Mouse (Mus musculus): ENCODE data around the gene Gm4491. TPM values are rescaled to one million over a fixed set of nuclear protein-coding genes. Genes with fewer than 3 reads are reported as not detected.
"Not testable (repeated sequence)": the region's sequence is repeated elsewhere in the genome, so short reads cannot be mapped to it uniquely, and the experiment has no call there.

Gm4491 gene
- polyA plus RNA-seq, 1 experiment = not detected

DNA sequence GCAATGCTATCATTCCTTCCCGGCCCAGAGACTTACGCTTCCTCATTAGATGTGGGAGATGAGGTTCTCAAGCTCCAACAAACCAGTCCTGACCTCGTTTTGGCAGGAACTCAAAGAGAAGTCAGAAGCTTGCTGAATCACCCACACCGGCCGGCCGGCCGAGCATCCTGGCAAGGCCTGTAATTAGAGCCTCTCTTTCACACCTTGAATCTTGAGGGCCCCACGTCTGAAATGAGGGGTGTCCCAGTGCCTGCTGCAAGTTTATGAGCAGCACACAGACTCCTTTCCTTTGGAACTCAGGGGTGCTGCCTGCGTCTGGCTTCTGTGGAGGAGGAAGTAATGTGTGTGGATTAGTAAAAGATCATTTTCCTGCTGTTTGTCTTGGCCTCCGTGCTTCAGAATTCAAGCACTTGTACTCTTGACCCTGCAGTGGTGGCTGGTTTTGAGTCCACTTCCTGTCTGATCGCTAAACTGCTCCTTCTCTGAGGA lies 31.5 kb downstream of the Gm4491 start:
- no peak for DNase-seq (ENCODE audit: low read depth)

DNA sequence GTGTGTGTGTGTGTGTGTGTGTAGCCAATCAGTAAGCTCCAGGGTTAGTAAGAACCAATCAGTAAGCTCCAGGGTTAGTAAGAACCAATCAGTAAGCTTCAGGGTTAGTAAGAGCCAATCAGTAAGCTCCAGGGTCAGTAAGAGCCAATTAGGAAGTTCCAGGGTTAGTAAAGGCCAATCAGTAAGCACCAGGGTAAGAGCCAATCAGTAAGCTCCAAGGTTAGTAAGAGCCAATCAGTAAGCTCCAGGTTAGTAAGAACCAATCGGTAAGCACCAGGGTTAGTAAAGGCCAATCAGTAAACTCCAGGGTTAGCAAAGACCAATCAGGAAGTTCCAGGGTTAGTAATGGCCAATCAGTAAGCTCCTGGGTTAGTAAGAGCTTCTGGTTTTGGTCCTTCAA lies 32.8 kb downstream of the Gm4491 start:
- no peak for DNase-seq (ENCODE audit: low read depth)

DNA sequence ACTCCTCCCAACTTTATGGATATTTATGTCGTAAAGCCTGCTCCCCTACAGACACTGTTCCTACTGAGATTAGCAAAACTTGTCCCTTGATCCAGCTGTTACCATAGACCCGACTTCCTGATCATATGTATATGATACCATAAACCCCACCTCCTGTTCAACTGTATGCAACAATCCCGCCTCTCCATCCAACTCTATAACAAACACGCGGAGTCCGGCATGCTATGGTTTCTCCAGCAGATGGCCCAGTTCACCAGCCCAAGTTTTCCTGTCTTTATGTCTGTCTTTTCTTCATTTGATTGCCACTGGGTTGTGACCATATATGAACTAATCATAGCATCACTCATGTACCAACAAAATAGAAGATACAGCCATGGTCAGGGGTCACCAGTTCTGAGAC lies 40.1 kb downstream of the Gm4491 start:
- no peak for DNase-seq (ENCODE audit: low read depth)

DNA sequence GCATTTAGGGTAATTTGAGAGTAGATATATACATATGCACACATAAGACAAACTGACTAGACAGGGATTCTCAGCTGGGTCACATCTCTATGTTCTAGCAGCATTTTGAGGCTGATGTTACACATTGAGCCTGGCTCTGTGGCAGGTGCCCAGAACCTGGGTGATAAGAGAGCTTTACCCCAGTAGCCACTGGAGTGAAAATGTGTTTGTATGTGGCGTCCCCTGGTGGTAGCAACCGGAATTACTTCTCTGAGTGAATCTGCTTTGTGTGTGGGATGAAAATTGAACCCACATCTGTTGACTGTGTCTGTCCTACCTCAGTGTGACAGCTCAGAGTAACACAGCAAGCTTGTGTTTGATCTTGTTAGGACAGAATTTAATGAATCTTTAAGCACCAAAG lies 45.8 kb downstream of the Gm4491 start:
- DNase-seq (ENCODE audit: low read depth) = not testable (repeated sequence)

DNA sequence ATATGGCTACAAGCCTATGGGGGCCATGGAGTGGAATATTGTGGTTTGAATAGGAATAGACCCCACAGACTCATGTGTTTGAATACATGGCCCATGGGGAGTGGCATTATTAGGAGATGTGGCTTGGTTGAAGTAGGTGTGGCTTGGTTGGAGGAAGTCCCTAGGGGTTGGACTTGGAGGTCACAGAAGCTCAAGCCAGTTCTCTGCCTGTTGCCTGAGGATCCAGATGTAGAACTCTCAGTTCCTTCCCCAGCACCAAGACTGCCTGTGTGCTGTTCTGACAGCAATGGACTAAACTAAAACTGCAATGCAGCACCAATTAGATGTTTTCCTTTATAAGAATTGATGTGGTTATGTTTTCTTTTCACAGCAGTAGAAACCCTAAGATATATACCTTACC lies 49.6 kb downstream of the Gm4491 start:
- DNase-seq (ENCODE audit: low read depth) = no peak

Other genes with a start within 250 kb of the Gm4491 start
- gene Zmym2, start 229.2 kb downstream of the Gm4491 start, polyA plus RNA-seq (2012; rRNA removed) = 11.9 and 12.2 TPM in 2 replicates
- 0.11 TPM in 1 of 2 replicates, not detected in the other for gene Gja3, start 57.8 kb downstream of the Gm4491 start, polyA plus RNA-seq (2012; rRNA removed)
- gene Gjb2, start 11.2 kb downstream of the Gm4491 start, polyA plus RNA-seq (2012; rRNA removed) = 2.2 and 2.9 TPM in 2 replicates
- 5.8 and 6.2 TPM in 2 replicates for gene Gjb6, start 17.7 kb upstream of the Gm4491 start, polyA plus RNA-seq (2012; rRNA removed)